Mouse (Mus musculus) lung, postnatal 0 days (tissue): Measurements from ENCODE around the gene Tcf12.

Experiments
- CTCF ChIP-seq: IDR thresholded peaks from 2 replicates; pipeline ENCODE4 v1.5.1; 2016; ENCODE audit warnings: antibody characterized with exemption, mild to moderate bottlenecking
- EP300 ChIP-seq: IDR thresholded peaks from 2 replicates; pipeline ENCODE4 v1.6.1; 2016; ENCODE audit warnings: antibody characterized with exemption, mild to moderate bottlenecking, control low read depth

- TF ChIP-seq CTCF (no peak), EP300 (no peak)
Observed at GRCm38 (mm10) chr9:71874035-71874572, 237.6 kb downstream of the Tcf12 start.
